Mouse (Mus musculus) midbrain, embryonic 16.5 days (tissue): ENCODE data around the gene Gsta3. TPM values are rescaled to one million over a fixed set of nuclear protein-coding genes. Genes with fewer than 3 reads are reported as not detected.
"Not testable (repeated sequence)": the region's sequence is repeated elsewhere in the genome, so short reads cannot be mapped to it uniquely, and the experiment has no call there.

ENCODE experiments used
- ATAC-seq: fragments of 200-750 bp; cut with Nextera tagmentation; 2 replicates; pipeline ENCODE4 v1.8.0; 2017; ENCODE audit warnings: moderate TSS enrichment
- H3K27ac ChIP-seq: fragments of 300-500 bp; sonication (generic); 2 replicates; pipeline ENCODE4 v1.5.1; 2014; ENCODE audit warnings: mild to moderate bottlenecking, low read length, mixed read lengths
- H3K27me3 ChIP-seq: fragments of 300-500 bp; sonication (generic); 2 replicates; pipeline ENCODE4 v1.6.1; 2014; ENCODE audit warnings: low read depth, low read length, mixed read lengths; ENCODE audit not compliant: control insufficient read depth, insufficient read depth
- H3K36me3 ChIP-seq: fragments of 300-500 bp; sonication (generic); 2 replicates; pipeline ENCODE4 v1.6.1; 2014; ENCODE audit warnings: mild to moderate bottlenecking, low read length, moderate library complexity, mixed read lengths; ENCODE audit not compliant: control insufficient read depth, insufficient read depth
- H3K4me1 ChIP-seq: fragments of 300-500 bp; sonication (generic); 2 replicates; pipeline ENCODE4 v1.6.1; 2014; ENCODE audit warnings: mild to moderate bottlenecking, low read length, mixed read lengths; ENCODE audit not compliant: control insufficient read depth, insufficient read depth
- H3K4me2 ChIP-seq: fragments of 300-500 bp; sonication (generic); 2 replicates; pipeline ENCODE4 v1.6.1; 2014; ENCODE audit warnings: mild to moderate bottlenecking, low read length, mixed read lengths
- H3K4me3 ChIP-seq: fragments of 300-500 bp; sonication (generic); 2 replicates; pipeline ENCODE4 v1.5.1; 2014; ENCODE audit warnings: low read depth, mild to moderate bottlenecking, low read length, moderate library complexity, mixed read lengths
- H3K9ac ChIP-seq: fragments of 300-500 bp; sonication (generic); 2 replicates; pipeline ENCODE4 v1.6.1; 2014; ENCODE audit warnings: low read depth, low read length, mixed read lengths
- H3K9me3 ChIP-seq: fragments of 300-500 bp; sonication (generic); replicated peaks from 2 replicates; pipeline ENCODE4 v1.6.1; 2014; ENCODE audit warnings: mild to moderate bottlenecking, low read length, mixed read lengths; ENCODE audit not compliant: control insufficient read depth, poor library complexity, severe bottlenecking
- WGBS: fragments of 180-500 bp; shearing (Covaris S2); extraction: QIAGEN DNeasy Blood & Tissue Kit; methylation state at CpG from one replicate; pipeline ENCODE4 v1.1.7; 2014; 5-methylcytosine and 5-hydroxymethylcytosine counted together
- polyA plus RNA-seq: library from polyadenylated mRNA; unstranded; fragments of >200 nt; fragmentation: Nextera tagmentation; extraction: Ambion mirVana; gene quantifications from 2 replicates; pipeline ENCODE4 v1.2.1, GENCODE M21; 2015

Gene Gsta3
- polyA plus RNA-seq, result 0.28 and 1.0 TPM in 2 replicates

DNA sequence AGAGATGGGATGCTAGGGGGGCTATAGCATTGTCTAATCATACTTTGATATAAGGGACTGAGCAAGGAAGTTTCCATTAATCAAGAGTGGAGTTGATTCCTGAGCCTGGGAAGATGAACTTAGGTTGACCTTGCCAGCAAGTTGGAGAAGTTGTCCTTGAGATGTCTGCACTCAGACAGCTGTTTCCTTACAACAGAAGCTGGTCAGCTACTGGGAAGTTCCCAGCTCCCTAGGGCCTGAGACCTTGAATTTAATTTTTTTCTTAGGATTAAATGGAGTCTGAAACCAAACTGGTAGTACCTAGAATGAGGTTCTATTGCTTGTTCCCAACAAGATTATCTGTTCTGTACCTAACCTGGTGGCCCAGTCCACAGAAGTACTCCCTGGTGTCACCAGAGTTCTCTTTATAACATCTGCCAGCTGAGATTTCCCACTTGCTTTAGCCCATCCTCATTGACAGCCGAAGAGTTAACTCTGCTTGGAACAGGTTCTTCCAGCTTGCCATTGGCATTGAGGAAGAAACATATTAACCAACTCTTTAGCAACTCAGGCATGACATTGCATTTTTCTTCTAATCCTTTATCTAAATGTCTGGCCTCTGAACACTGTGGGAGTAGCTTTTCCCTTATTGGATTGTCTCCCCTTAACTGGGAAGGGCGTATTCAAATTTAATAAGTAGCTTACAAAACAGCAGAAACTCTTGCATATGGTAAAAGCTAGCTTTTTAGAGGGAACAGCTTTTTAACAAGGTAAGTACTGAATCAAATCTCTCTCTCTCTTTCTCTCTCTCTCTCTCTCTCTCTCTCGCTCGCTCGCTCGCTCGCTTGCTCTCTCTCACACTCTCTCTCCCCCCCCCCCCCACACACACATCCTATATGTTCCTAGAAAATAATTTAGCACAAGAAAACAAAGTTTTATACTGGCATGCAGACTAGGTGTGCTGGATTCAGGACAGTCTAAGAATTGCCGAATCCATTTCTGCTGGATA, at the start of gene Gsta3:
Gsta3 (plus strand) TSS at position 679 of the 988 bp plus-strand sequence.
- Histone ChIP-seq H3K9ac (no peak within 1 kb of the TSS), H3K9me3 (no peaks in the 10 kb centered on the region), H3K4me3 (no peak within 1 kb of the TSS), H3K36me3 (no peaks in the 10 kb centered on the region), H3K27ac (no peak within 1 kb of the TSS), H3K4me1 (no peaks in the 10 kb centered on the region), H3K27me3 (no peaks in the 10 kb centered on the region), H3K4me2 (no peak within 1 kb of the TSS)
- WGBS, result 82% methylated on average over 8 of the region's 8 CpGs
- ATAC-seq, result no peak

DNA sequence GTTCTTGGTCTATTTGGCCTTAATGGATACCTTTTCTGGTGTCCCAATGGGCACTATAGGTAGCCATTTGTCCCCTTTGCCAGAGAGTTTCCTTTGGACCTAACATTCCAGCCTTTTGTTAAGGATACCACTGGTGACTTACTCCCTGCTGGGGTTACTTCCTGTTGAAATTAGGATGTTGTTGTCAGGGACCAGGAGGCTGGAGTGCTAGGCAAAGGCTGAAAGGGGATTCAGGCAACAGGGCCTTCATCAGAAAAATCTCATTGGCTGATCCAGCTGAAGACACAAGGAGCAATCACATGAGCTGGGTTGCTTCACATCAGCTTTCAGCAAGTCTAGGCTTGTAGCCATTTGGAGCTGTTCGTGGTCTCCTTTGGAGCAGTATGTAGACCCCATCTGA, 34.1 kb upstream of the Gsta3 start:
- Histone ChIP-seq H3K4me3 (no peak overlapping the region), H3K27ac (no peak overlapping the region), H3K9me3 (no peaks in the 10 kb centered on the region), H3K27me3 (no peaks in the 10 kb centered on the region), H3K4me1 (no peaks in the 10 kb centered on the region), H3K36me3 (no peaks in the 10 kb centered on the region), H3K4me2 (no peak overlapping the region), H3K9ac (no peak overlapping the region)
- 88% methylated on average over 1 of the region's 1 CpGs for WGBS
- no peak for ATAC-seq

GRCm38 (mm10) chr1:21213537-21213936, 26.9 kb upstream of the Gsta3 start:
- not testable (repeated sequence) for H3K27ac ChIP-seq, H3K9ac ChIP-seq, H3K4me1 ChIP-seq, H3K9me3 ChIP-seq, H3K36me3 ChIP-seq, ATAC-seq, H3K4me3 ChIP-seq, H3K27me3 ChIP-seq, H3K4me2 ChIP-seq
- WGBS, result 29% methylated on average over 2 of the region's 3 CpGs

DNA sequence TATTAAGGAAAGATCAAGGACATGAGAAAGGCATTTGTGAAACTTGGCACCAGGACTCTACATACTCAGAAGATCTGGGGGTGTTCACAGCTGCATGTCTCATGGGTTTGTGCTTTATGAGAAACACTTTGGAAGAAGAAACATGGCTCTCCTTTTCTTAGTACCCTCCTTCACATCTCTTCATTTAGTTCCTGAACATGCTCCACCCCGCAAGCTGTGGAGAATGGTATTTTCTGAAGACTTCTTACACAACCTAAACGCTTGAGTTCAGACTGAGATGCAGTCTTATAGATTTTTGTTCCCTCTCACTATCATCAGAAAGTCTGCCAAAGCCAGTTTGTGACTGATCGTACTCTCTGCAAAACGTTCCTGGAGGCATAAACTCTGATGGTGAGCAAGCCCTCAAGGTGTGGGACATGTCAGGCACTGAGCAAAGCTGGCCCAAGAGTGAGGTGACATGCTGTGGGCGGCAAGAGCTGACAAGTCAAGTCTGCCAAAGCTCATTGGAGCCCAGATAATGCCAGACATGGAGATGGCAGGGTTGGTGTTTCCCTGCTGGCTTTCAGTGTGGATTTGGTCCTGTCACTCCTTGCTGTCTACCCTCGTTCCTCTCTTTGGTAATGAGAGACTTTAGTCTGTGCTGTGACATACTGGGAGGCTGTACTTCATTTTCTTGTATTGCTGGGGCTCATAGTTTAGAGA, 26.2 kb upstream of the Gsta3 start:
- H3K4me2 ChIP-seq, H3K4me1 ChIP-seq, H3K27me3 ChIP-seq, H3K9ac ChIP-seq, H3K36me3 ChIP-seq, H3K4me3 ChIP-seq, ATAC-seq, H3K27ac ChIP-seq, H3K9me3 ChIP-seq: not testable (repeated sequence)
- 78% methylated on average over 6 of the region's 6 CpGs for WGBS

GRCm38 (mm10) chr1:21218489-21218919, 21.9 kb upstream of the Gsta3 start, which contains the start of gene Tmem14a:
Gene Tmem14a, plus strand, starts transcription at chr1:21218575.
- H3K4me1 ChIP-seq, result peaks cover 8% of the 10 kb centered on the region
- H3K9me3 ChIP-seq, result no peaks in the 10 kb centered on the region
- peak; percentile 98 for ATAC-seq
- H3K4me3 ChIP-seq, result peak within 1 kb of the TSS; percentile 73
- under 1% methylated on average over 17 of the region's 17 CpGs for WGBS
- peak within 1 kb of the TSS; percentile 82 for H3K27ac ChIP-seq
- peak within 1 kb of the TSS; percentile 82 for H3K4me2 ChIP-seq
- no peaks in the 10 kb centered on the region for H3K36me3 ChIP-seq
- no peaks in the 10 kb centered on the region for H3K27me3 ChIP-seq
- H3K9ac ChIP-seq, result peak within 1 kb of the TSS; percentile 84

- no peaks in the 10 kb centered on the region for H3K9me3 ChIP-seq
- WGBS, result 91% methylated on average over 6 of the region's 6 CpGs
- H3K27ac ChIP-seq, result no peak overlapping the region
- H3K4me3 ChIP-seq, result no peak overlapping the region
- H3K4me1 ChIP-seq, result no peaks in the 10 kb centered on the region
- no peak overlapping the region for H3K4me2 ChIP-seq
- 0 out of 2 replicates have a peak, but pooled peaks cover 2% of the 10 kb centered on the region for H3K36me3 ChIP-seq
- ATAC-seq, result no peak
- H3K27me3 ChIP-seq, result no peaks in the 10 kb centered on the region
- no peak overlapping the region for H3K9ac ChIP-seq
These were observed 12.5 kb upstream of the Gsta3 start for GRCm38 (mm10) chr1:21227756-21228395.

DNA sequence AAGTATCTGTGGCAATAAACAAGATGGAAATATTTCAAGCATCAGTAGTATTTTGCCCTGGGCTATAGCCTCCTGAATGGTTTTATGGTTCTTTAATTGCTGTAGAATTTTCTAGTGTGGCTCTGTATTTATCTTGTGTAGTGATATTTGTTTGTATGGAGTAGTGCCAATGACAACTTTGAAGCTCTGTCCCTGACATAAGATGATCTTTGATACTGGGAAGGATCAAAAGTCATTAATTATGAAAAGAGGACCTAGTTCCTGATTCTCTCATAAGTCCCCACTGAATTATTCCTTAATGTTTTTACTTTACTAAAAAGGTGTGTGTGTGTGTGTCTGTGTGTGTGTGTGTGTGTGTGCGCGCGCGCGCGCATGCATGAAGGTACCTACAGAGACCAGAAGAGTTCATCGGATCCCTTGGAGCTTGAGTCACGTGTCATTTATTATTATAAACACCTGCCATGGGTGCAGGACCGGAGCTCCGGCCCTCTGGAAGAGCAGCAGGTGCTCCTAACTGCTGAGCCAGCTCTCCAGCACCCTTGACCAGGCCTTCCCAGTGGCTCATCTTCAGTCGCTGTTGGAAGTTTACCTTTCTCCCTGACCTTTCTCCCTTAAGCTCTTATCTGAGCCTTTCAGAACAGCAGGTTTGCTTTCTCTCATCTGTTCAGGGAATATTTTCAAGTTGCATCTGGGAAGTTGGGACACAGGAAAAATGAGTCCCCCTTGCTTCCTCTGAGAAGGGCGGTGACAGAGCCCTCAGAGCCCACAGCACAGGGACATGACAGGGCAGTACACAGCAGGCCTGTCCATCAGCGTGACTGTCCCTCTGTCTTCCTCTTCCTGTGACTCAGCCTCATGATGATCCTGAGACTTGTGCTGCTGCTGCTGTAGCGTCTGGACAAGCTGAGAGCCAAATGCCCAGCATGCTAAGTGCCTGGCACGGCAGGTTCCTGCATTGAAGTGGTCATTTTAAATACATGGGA, 11.4 kb upstream of the Gsta3 start:
- H3K4me2 ChIP-seq, H3K4me3 ChIP-seq, ATAC-seq, H3K27ac ChIP-seq, H3K27me3 ChIP-seq, H3K4me1 ChIP-seq, H3K9me3 ChIP-seq, H3K9ac ChIP-seq, H3K36me3 ChIP-seq: not testable (repeated sequence)
- WGBS, result 81% methylated on average over 14 of the region's 15 CpGs

GRCm38 (mm10) chr1:21230376-21230775, 10.0 kb upstream of the Gsta3 start:
- Histone ChIP-seq H3K4me2 (no peak overlapping the region), H3K9ac (no peak overlapping the region), H3K4me1 (no peaks in the 10 kb centered on the region), H3K4me3 (no peak overlapping the region), H3K9me3 (no peaks in the 10 kb centered on the region), H3K36me3 (0 out of 2 replicates have a peak, but pooled peaks cover 2% of the 10 kb centered on the region), H3K27me3 (no peaks in the 10 kb centered on the region), H3K27ac (no peak overlapping the region)
- 79% methylated on average over 2 of the region's 2 CpGs for WGBS
- no peak for ATAC-seq
